Mouse (Mus musculus) retina, postnatal 7 days (tissue): ENCODE measurements around the gene Sft2d2.

Experiments
- DNase-seq: peaks from one replicate; pipeline ENCODE4 v3.0.0-alpha.2; 2012; ENCODE audit warnings: low read depth, low spot score

The Sft2d2 gene

DNA sequence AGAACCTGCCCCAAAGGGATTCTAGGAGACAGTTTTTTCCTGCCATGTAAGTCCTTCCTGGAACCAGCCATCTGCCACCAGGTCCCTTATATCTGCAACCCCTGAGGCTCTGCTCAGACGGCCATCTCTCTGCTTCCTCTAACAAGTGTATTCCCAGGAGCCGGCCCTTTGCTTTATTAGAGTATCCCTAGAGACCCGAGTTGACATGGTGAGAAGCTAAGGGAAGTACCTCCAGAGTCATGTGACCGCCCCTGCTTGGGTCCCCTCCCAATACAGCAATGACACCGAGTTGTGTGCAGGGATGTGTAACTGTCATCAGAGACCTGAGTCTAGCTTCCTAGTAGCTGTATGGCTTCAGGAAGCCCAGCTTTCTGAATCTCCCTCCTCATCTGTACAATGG is 61.0 kb downstream of the Sft2d2 start:
- no peak for DNase-seq

DNA sequence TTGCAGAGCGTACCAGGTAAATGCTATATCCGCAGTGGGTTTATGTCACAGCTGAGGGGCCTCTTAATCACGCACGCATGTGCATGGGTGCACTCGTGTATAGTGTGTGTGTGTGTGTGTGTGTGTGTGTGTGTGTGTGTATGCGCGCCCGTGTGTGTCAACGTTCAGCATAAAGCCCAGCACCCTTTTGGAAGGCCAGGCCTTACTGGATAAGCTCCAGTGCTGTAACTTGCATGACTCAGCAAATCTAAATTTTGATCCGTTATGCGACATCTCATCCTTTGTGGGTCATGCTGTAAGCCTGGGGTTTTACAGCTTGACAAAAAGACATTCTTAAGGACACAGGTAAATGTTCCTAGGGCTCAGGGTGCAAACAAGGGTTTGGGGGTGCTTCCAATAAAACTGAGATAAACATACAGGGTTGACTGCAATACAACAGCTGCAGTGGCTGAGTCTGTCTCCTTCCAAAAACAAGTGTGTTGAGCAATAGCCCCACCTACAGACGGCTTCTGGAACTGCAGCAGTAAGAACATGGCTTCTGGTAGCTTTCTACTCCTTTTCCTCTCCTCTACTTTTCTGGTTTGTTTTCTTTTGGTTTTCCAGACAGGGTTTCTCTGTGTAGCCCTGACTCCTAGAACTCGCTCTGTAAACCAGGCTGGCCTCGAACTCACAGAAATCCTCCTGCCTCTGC is 61.9 kb downstream of the Sft2d2 start:
- peak; percentile 44 for DNase-seq

- no peak for DNase-seq
Measured at GRCm38 (mm10) chr1:165129573-165129972, 64.7 kb downstream of the Sft2d2 start.
